Mouse (Mus musculus) adrenal gland, adult (tissue): ENCODE measurements around the gene Nr4a3.

Experiments
- DNase-seq, 2 experiments: peaks; one replicate each; pipeline ENCODE4 v3.0.0; 2022 to 2023; ENCODE audit warnings: low spot score in 1 of 2; ENCODE audit not compliant: inconsistent age in 2 of 2

The Nr4a3 gene

DNA sequence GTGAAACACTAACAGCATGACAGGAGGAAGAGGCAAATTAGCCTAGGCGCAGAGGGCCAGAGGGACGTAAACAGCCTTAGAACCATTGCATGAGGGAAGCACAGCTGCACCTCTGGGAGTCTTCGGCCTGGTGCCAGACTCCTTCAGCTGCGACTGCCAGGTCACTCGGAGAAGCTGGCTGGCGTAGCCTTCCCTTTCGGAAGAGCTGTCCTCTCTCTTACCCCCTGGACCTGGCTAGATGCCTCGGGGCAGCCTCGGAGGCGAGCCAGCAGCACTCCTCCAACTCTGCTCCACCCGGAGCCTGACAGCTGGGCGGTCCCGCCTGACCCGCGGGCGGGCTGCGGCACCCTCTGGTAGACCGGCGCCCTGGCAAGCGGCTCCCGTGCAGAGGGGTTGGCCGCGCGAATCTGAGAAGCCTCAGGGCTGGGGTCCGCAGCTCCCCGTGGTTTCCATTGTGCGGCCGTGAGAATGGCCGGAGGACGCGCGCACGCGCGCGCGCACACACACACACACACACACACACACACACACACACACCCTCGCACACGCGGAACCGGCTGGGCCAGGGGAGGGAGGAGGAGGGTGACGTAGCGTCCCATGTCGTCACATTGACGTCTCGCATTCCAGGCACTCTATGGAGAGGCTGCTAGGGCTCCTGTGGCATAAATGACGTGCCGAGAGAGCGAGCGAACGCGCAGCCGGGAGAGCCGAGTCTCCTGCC lies at the start of gene Nr4a3:
TSS of gene Nr4a3 (plus strand) at position 663 of the 721 bp plus-strand sequence.
- peak; percentile 92 to 97 for DNase-seq

DNA sequence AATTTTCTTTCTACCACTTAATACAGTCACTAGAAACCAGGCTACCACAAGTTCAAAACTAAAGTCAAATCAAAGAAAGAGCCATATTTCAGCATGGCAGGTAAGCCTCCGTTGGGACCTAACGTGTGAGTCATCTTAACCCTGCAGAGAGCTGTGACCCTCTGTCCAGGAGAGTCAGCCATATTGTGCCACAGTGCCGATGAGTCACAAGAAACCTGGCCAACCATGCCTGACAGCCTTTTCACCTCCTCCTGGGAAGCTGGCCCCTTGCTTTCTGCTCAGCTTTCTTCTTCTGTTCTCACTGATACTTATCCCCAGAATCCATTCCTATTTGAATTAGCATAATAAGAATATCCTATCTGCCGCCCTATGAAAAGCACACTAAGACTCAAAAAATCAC lies 42.0 kb upstream of the Nr4a3 start:
- peak; percentile 7 to 34 for DNase-seq

GRCm38 (mm10) chr4:48003456-48003855 lies 41.5 kb upstream of the Nr4a3 start:
- no peak for DNase-seq

GRCm38 (mm10) chr4:48006355-48006754 lies 38.6 kb upstream of the Nr4a3 start:
- no peak for DNase-seq

- DNase-seq = no peak
These were observed 32.7 kb upstream of the Nr4a3 start for GRCm38 (mm10) chr4:48012209-48012608.

DNA sequence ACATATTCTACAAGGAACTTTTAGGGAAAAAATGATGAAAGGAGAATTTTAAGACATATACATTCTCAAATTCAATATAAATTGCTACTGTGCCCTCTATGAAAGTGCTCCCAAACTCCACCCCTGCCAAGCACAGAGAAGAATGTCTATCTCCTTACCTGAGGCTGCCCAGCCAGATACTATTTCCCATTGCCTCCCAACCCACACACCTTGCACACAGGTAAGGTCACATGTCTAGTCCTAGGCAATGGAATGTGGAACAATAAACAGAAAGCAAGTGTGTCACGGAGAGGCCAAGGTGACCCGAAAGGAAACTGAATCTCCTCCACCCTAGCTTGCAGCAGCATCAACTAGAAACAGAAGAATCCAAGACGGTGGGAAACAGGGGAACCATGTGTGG lies 22.0 kb upstream of the Nr4a3 start:
- no peak for DNase-seq

DNA sequence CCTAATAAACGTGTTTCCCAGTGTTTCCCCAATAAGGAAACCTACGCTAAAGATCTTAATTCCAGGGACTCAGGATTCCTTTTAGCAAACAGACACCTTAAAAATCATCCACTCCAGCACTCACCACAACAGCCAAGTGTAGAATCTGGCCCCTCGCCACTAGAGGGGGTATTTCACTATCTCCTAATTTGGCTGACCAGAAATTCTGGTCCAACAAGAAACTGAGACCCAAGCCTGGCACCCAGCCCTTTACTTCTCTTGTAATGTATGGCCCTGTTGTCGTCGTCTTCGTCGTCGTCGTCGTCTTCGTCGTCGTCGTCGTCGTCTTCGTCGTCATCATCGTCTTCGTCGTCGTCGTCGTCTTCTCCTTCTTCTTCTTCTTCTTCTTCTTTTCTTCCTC lies 15.3 kb upstream of the Nr4a3 start:
- peak; percentile 20 to 73 for DNase-seq

DNA sequence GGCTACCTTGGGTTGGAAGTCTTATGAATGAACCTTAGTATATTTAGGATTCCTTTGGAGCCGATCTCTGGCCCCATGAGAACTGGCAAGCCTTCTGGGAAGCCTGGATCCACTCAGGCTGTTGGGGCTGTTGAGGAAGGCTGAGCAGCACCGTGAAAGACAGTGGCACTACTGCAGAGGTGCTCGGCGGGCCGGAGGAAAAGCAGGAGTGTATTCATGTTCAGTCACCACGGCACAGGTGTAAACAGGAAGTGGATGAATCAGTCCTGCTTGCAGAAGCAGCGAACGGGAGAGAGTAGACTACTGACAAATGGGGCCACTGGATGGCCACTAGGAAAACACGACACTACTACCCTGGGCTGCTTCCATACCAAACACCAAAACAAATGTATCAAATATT lies 10.7 kb upstream of the Nr4a3 start:
- DNase-seq = no peak

- no peak for DNase-seq
These were observed 7.3 kb upstream of the Nr4a3 start for GRCm38 (mm10) chr4:48037646-48038045.

- no peak for DNase-seq
These were observed 6.1 kb upstream of the Nr4a3 start for GRCm38 (mm10) chr4:48038847-48039246.

- DNase-seq = no peak
These were observed 5.2 kb upstream of the Nr4a3 start for GRCm38 (mm10) chr4:48039736-48040135.

GRCm38 (mm10) chr4:48042466-48042785 lies 2.5 kb upstream of the Nr4a3 start:
- DNase-seq = no peak

DNA sequence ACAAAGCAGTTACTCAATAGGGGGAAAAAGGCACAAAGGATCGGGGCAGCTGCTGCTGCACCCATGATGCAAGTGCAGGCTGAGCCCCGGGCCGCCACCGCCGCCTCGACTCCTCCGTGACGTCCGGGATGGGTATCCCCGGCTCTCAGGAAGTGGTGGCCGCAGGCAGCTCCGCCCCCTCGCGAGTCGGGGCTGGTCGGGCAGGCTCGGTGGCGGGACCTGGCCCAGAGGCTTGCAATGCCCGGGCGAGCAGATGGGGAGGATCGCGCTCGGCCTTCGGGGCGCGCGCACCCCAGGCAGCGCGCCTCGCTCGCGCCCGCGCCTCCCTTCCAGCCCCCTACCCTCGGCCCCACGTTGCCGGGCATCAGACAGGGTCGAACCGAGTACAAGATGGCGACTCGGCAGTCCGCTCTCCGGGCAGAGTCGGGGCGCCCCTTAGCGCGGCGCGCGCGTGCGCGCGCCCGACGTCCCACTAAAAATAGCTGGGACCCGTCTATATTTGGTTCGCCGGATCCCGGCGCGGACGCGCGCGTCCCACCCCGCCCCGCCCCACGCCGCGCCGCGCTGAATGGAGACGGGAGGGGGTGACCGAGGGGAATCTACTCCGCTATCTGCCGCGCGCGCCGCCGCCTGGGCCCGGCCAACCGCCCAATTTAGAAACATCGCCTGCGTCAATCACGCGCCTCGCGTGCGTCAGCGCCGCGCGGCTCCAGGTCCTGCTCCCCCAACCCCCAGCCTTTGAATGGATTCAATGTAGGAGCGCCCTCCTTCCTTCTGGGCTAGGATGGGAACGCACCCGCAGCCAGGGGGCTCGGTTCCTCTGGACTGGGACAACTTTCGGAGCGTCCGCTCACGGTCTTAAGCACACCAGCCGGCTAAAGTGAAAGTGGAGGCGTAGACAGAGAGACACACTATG lies 1.9 kb upstream of the Nr4a3 start:
- peak; percentile 98 to 99 for DNase-seq

GRCm38 (mm10) chr4:48044141-48044490 lies 837 bp upstream of the Nr4a3 start:
- no peak for DNase-seq

GRCm38 (mm10) chr4:48045281-48045720 lies 348 bp downstream of the Nr4a3 start:
- DNase-seq = peak; percentile 67 to 85

GRCm38 (mm10) chr4:48045721-48046460 lies 938 bp downstream of the Nr4a3 start:
- DNase-seq = peak; percentile 61 to 85

- DNase-seq = peak; percentile 50 to 82
These were observed 1.5 kb downstream of the Nr4a3 start for GRCm38 (mm10) chr4:48046461-48046901.

DNA sequence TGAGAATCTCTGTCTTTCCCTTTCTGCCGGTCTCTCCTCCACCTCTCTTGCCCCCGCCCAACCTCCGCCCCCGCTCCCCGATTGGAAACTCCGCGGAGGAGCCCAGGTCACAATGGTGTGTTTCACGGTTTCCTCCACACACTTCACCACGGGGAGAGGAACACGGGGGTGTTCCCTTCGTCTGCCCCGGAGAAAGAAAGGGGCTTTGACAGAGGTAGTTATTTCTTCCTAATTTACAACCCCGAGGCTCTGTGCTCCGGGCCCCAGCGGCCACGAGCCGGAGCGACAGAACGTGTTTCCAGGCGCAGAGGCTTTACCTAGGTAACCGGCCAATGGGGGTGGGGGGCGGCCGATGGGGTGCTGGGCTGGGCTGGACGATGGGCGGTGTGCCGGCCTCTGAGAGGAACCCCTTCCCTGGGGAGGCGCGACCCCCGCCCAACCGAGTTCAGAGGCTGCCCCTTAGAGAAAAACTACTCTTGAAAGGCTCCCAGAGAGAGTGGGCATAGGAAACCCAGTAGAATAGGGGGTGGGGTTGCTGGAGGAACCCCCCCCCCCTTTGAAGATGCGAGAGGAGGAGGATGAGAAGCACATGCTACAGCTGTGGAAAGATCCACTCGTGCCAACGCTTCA lies 2.3 kb downstream of the Nr4a3 start:
- DNase-seq = peak; percentile 70 to 88

GRCm38 (mm10) chr4:48047766-48048371 lies 2.9 kb downstream of the Nr4a3 start:
- DNase-seq = peak; percentile 82 to 93

GRCm38 (mm10) chr4:48048456-48049315 lies 3.7 kb downstream of the Nr4a3 start:
- peak; percentile 32 to 68 for DNase-seq
